Mouse (Mus musculus) left cerebral cortex, adult 2 months (tissue): ENCODE measurements around the gene Cdc14a. TPM values are rescaled to one million over a fixed set of nuclear protein-coding genes. Genes with fewer than 3 reads are reported as not detected.

Experiments used
- DNase-seq, 2 experiments: peaks; one replicate each; pipeline ENCODE4 v3.0.0; 2021 to 2022; ENCODE audit warnings: low spot score in 2 of 2, mixed read lengths in 1 of 2; ENCODE audit errors: extremely low spot score in 1 of 2
- H3K27ac ChIP-seq: fragments of 200-600 bp; 2 replicates; pipeline ENCODE4 v1.8.1; 2022
- H3K4me3 ChIP-seq: fragments of 200-600 bp; 2 replicates; pipeline ENCODE4 v1.8.1; 2022
- CTCF ChIP-seq: fragments of 200-600 bp; IDR thresholded peaks from 2 replicates; pipeline ENCODE4 v1.8.1; 2022; ENCODE audit warnings: antibody characterized with exemption, mild to moderate bottlenecking, moderate library complexity
- intact Hi-C: fragments of 180-260 bp; cut with DNase I; formaldehyde crosslinking; loops from one replicate; pipeline ENCODE4 v1.15.1; 2025
- total RNA-seq, 2 experiments: library from RNA; stranded (reverse); gene quantifications; 2 replicates each; pipeline ENCODE4 v1.2.3; 2021

Gene Cdc14a
- total RNA-seq, 2 experiments from 2014 or later, result 2.6 to 4.5 TPM

DNA sequence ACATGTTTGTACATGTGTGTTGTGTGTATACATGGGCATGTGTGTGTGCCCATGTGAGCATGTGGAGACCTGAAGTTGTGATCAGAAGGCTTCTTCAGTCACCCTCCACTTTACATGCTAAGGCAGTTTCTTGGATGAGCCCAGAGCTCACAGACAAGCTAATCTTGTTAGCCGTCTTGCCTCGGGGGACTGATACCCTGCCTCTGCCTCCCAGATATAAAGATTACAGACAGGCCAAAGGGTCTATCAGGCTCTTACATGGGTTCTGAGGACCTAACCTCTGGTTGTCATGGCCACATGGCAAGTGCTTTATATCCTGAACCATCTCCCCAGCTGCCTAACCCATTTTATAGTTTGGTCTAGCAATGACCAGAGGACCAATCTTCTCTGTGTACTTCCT is 112.7 kb downstream of the Cdc14a start:
- intact Hi-C loops, result no loop called here
- TF ChIP-seq CTCF, result no peak

DNA sequence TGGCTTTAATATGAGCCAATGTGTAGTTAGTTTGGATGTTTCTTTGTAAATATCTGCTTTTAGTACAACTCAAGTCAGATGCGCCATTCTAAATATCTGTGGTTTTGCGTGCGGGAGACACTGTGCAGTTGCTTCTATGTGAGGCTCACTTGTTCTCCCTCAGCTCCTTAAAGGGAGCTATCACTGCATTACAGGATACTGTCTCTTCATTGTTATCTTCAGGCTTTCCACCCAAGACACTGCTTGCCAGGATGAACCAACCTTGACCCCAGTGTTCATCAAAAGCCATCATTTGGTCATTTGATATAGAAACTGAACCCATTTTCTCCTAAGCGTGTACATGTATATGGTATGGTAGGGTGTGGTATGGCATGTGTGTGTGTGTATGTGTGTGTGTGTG is 113.2 kb downstream of the Cdc14a start:
- intact Hi-C loops, result no loop called here
- no peak for TF ChIP-seq CTCF

More for the DNA sequence above, 112.7 kb downstream of the Cdc14a start:
- no peak for DNase-seq
- no peak overlapping the region for H3K27ac ChIP-seq
- H3K4me3 ChIP-seq, result no peak overlapping the region

DNA sequence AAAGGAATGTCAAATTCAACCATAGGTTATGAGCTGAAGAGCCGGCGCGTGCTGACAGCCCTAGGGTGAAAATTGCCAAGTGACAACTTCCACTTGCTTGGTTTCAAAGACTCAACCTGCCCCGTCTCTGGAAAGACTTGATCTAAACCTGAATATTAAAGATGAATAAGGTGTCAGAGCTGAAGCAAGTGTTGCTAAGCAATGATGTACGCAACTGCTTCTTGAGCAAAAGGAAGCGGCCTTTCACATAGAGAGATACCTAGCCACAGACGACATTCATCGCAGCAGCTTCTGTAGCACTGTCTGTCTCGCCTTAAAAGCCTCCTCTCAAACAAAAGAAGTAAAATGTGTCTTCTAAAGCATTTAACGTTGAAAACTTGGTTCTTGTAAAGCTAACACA is 113.8 kb downstream of the Cdc14a start:
- no peak for DNase-seq
- H3K27ac ChIP-seq, result no peak overlapping the region
- H3K4me3 ChIP-seq, result no peak overlapping the region
- TF ChIP-seq CTCF, result no peak
- intact Hi-C loops, result no loop called here

More for the DNA sequence above, 113.2 kb downstream of the Cdc14a start:
- DNase-seq, result no peak
- H3K27ac ChIP-seq, result no peak overlapping the region
- no peak overlapping the region for H3K4me3 ChIP-seq

- no peak; the same call in 1 of the 2 replicates for TF ChIP-seq CTCF
- intact Hi-C loops, result no loop called here
- no peak overlapping the region for H3K4me3 ChIP-seq
- no peak overlapping the region for H3K27ac ChIP-seq
- no peak for DNase-seq
These were observed 118.8 kb downstream of the Cdc14a start for GRCm38 (mm10) chr3:116304800-116305753.

GRCm38 (mm10) chr3:116302581-116302980 is 121.3 kb downstream of the Cdc14a start:
- no peak for TF ChIP-seq CTCF
- intact Hi-C loops, result no loop called here
- DNase-seq, result no peak
- Histone ChIP-seq H3K4me3 (no peak overlapping the region), H3K27ac (no peak overlapping the region)

DNA sequence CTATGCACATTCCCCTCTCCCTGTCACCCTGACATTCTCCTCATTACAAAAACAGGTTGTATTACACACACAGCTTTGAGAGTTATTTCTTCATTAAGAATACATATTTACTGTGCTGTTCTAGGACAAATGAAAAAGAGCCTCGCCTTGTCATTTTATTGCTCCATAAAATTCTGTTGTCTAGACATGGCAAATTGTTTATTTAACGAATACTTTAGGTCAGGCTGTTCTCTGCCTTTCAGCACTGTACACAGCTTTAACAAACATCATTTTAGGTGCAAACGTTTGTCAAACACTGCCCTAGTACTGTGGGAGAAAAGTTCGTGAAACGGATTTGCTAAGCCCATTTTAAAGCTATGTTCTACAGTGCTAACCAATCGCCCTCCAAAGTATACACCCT is 122.1 kb downstream of the Cdc14a start:
- TF ChIP-seq CTCF, result no peak
- intact Hi-C loops, result no loop called here

DNA sequence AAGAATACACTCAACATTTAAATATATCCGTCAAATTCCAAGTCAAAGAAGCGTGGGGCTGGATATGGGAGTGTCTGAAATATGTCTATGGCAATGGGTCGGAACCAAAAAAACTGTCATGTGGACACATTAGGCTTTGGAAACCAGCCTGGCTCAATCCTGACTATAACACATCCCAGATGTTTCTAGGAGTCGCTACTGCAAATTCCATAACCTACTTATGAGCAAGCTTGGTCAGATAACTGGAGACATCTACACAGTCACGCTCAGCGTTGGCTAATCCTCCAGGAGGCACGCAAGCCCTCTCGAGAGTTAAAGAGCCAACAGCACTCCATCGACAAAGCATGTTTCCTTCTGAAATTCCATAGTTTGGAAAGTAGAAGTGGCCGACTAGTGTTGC is 125.1 kb downstream of the Cdc14a start:
- no peak for TF ChIP-seq CTCF
- intact Hi-C loops, result loop anchor here (2.0 kb wide), 1 partner anchor 28 kb away; no protein-coding TSS in a partner anchor
- Histone ChIP-seq H3K4me3 (no peak overlapping the region), H3K27ac (no peak overlapping the region)
- no peak for DNase-seq

More for the DNA sequence above, 122.1 kb downstream of the Cdc14a start:
- DNase-seq, result no peak
- Histone ChIP-seq H3K27ac (no peak overlapping the region), H3K4me3 (no peak overlapping the region)

- Histone ChIP-seq H3K27ac (no peak overlapping the region), H3K4me3 (no peak overlapping the region)
- intact Hi-C loops, result loop anchor here (2.0 kb wide), 1 partner anchor 29 kb away; no protein-coding TSS in a partner anchor
- TF ChIP-seq CTCF, result no peak
- DNase-seq, result peak in 1 of 2 experiments; percentile 19
These were observed 125.8 kb downstream of the Cdc14a start for GRCm38 (mm10) chr3:116298003-116298402.

- intact Hi-C loops, result loop anchor here (2.0 kb wide), 1 partner anchor 44 kb away; the partner anchor contains the start of gene Gpr88
- Histone ChIP-seq H3K4me3 (no peak overlapping the region), H3K27ac (no peak overlapping the region)
- peak in 1 of 2 experiments; percentile 31 for DNase-seq
- no peak for TF ChIP-seq CTCF
These were observed 126.7 kb downstream of the Cdc14a start for GRCm38 (mm10) chr3:116297170-116297569.

- H3K4me3 ChIP-seq, result no peak overlapping the region
- intact Hi-C loops, result no loop called here
- no peak for DNase-seq
- H3K27ac ChIP-seq, result no peak overlapping the region
- TF ChIP-seq CTCF, result no peak
These were observed 133.6 kb downstream of the Cdc14a start for GRCm38 (mm10) chr3:116290041-116290815.

DNA sequence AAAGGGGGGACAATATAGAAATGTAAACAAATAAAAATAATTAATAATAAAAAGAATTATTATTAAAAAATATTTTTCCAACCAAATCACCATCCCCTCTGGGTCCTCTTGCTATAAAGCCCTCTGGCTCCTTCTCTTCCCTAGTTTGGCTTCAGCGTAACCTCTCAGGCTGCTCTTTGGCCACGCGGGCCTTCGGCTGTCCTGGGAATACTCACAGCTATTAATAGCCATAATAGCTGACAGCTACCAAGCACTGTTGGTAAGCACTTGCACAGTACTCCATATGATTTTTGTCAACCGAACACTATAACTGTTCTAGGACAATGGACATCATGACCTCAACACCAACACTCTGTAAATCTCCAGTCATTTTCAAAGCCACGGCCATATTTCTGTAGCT is 135.0 kb downstream of the Cdc14a start:
- H3K4me3 ChIP-seq, result no peak overlapping the region
- intact Hi-C loops, result no loop called here
- no peak overlapping the region for H3K27ac ChIP-seq
- no peak for TF ChIP-seq CTCF
- no peak for DNase-seq

GRCm38 (mm10) chr3:116284735-116285134 is 139.1 kb downstream of the Cdc14a start:
- Histone ChIP-seq H3K27ac (no peak overlapping the region), H3K4me3 (no peak overlapping the region)
- intact Hi-C loops, result no loop called here
- DNase-seq, result no peak
- no peak for TF ChIP-seq CTCF
